Mouse (Mus musculus) liver, adult 2 months (tissue): Measurements from ENCODE around the gene Ppp4r2.

Source experiments
- CTCF ChIP-seq: fragments of 200-500 bp; IDR thresholded peaks from 2 replicates; pipeline ENCODE4 v1.5.1; 2011; ENCODE audit warnings: low read depth, low read length, control low read depth
- POLR2A ChIP-seq: fragments of 200-500 bp; IDR thresholded peaks from 2 replicates; pipeline ENCODE4 v1.6.1; 2011; ENCODE audit warnings: low read length, control low read depth; ENCODE audit not compliant: insufficient read depth; ENCODE audit errors: extremely low read depth

DNA sequence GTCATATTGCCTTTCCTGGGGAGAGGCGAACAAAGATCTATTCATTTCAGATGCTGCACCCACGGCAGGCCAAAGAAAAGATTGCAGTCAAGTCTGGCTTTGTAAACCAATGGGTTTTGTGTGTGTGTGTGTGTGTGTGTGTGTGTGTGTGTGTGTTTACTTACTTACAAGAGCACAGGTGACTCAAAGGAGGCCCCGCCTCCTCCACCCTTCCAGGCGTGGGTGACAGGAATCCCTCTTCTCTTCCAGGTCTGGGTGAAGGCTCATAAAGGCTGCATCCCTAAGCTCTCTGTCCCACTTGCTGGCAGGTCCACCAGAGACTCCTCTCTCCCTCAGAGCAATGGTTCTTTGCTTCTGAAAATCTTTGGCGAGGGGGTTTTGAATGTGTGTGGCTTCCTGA, 63.5 kb downstream of the Ppp4r2 start:
- no peak for TF ChIP-seq POLR2A
- TF ChIP-seq CTCF = no peak
